18 mouse cellular contexts compared by ENCODE assay signal in genomic region chr9:118498061-118498460, GRCm38 (mm10). TPM values are rescaled to one million over a fixed set of nuclear protein-coding genes. Genes with fewer than 3 reads are reported as not detected.
"Had no signal": no experiment of that assay in that cellular context is flagged by ENCODE, and none has a peak within 500 bp of the region (broad histone marks: within the 10 kb centered on the region; RNA-seq: fewer than 3 reads in every experiment).

No protein-coding gene starts in this region.

- H3K4me3 ChIP-seq: lung, embryonic 15.5 days; megakaryocyte, embryonic 14.5 days; midbrain, embryonic 13.5 days; midbrain, embryonic 15.5 days; neural tube, embryonic 13.5 days; neural tube, embryonic 15.5 days had no signal

- DNase-seq: liver, postnatal 0 days; lung, adult 2 months; lung, postnatal 14 days; lung, postnatal 36 days; retina, postnatal 1 day; right cerebral cortex, adult 18-20 months; right cerebral cortex, postnatal 25 days; right cerebral cortex, postnatal 4 days; spleen, adult 18-20 months; thymus, adult 18-20 months; thymus, postnatal 25 days had no signal

- H3K36me3 ChIP-seq: lung, embryonic 15.5 days; midbrain, embryonic 13.5 days; midbrain, embryonic 15.5 days; neural tube, embryonic 13.5 days; neural tube, embryonic 15.5 days had no signal

- H3K4me1 ChIP-seq: lung, embryonic 15.5 days; midbrain, embryonic 13.5 days; midbrain, embryonic 15.5 days; neural tube, embryonic 13.5 days; neural tube, embryonic 15.5 days had no signal

- H3K27me3 ChIP-seq: lung, embryonic 15.5 days; midbrain, embryonic 13.5 days; neural tube, embryonic 13.5 days had no signal

- H3K9me3 ChIP-seq: lung, embryonic 15.5 days; midbrain, embryonic 13.5 days; midbrain, embryonic 15.5 days; neural tube, embryonic 13.5 days; neural tube, embryonic 15.5 days had no signal

RNA-seq across cellular contexts. Expression of gene Eomes, which starts 20.0 kb away (rescaled TPM):
- total RNA-seq: megakaryocyte progenitor cell, adult 5-6 weeks had no signal
